Mouse (Mus musculus): ENCODE measurements around the gene Chd4. TPM values are rescaled to one million over a fixed set of nuclear protein-coding genes. Genes with fewer than 3 reads are reported as not detected.
A peak's percentile ranks its signal among the peaks of the same experiment; 100 is the strongest.

Chd4 gene
- polyA plus RNA-seq, 1 experiment from 2014 or later, result 53.5 TPM

GRCm38 (mm10) chr6:125168086-125168485 lies 72.3 kb downstream of the Chd4 start:
- no peak overlapping the region for H3K27ac ChIP-seq (ENCODE audit: low read length)
- TF ChIP-seq CTCF (IDR thresholded peaks at IDR 0.05) (no peak), EP300 (IDR thresholded peaks at IDR 0.05) (no peak)
- no peak for ATAC-seq
- H3K4me2 ChIP-seq (replicated peaks; ENCODE audit: low read depth, low read length), result no peak overlapping the region
- WGBS, result 87% methylated on average over 14 of the region's 14 CpGs
- no peaks in the 10 kb centered on the region; the same call in 1 of the 2 replicates for H3K36me3 ChIP-seq (ENCODE audit: insufficient read depth, low read length)
- no peaks in the 10 kb centered on the region for H3K9me3 ChIP-seq (ENCODE audit: low read length)
- H3K27me3 ChIP-seq (replicated peaks; ENCODE audit: insufficient read depth, low read length), result no peaks in the 10 kb centered on the region
- no peak for DNase-seq (ENCODE audit: low spot score)
- H3K4me3 ChIP-seq (ENCODE audit: low read depth, low read length), result no peak overlapping the region
- H3K4me1 ChIP-seq (ENCODE audit: insufficient read depth, low read depth, low read length), result peaks cover 7% of the 10 kb centered on the region; the same call in 1 of the 2 replicates
- no peak overlapping the region for H3K9ac ChIP-seq (replicated peaks; ENCODE audit: low read depth)

GRCm38 (mm10) chr6:125170194-125170593 lies 74.4 kb downstream of the Chd4 start:
- peak; percentile 60 for TF ChIP-seq CTCF (IDR thresholded peaks at IDR 0.05)
- 0 out of 2 replicates have a peak, but pooled peaks have one; percentile 8 for TF ChIP-seq EP300 (IDR thresholded peaks at IDR 0.05)
- DNase-seq (ENCODE audit: low spot score) (peak; percentile 79), ATAC-seq (peak; percentile 12)
- H3K27me3 ChIP-seq (replicated peaks; ENCODE audit: insufficient read depth, low read length), result no peaks in the 10 kb centered on the region
- no peak overlapping the region for H3K4me3 ChIP-seq (ENCODE audit: low read depth, low read length)
- no peaks in the 10 kb centered on the region for H3K9me3 ChIP-seq (ENCODE audit: low read length)
- no peaks in the 10 kb centered on the region for H3K4me1 ChIP-seq (ENCODE audit: insufficient read depth, low read depth, low read length)
- no peaks in the 10 kb centered on the region; the same call in 1 of the 2 replicates for H3K36me3 ChIP-seq (ENCODE audit: insufficient read depth, low read length)
- peak overlapping the region; percentile 43; the same call in 1 of the 2 replicates for H3K27ac ChIP-seq (ENCODE audit: low read length)
- H3K9ac ChIP-seq (replicated peaks; ENCODE audit: low read depth), result no peak overlapping the region
- 61% methylated on average over 6 of the region's 6 CpGs for WGBS
- no peak overlapping the region for H3K4me2 ChIP-seq (replicated peaks; ENCODE audit: low read depth, low read length)

GRCm38 (mm10) chr6:125172474-125172873 lies 76.7 kb downstream of the Chd4 start:
- TF ChIP-seq EP300 (IDR thresholded peaks at IDR 0.05), result no peak
- TF ChIP-seq CTCF (IDR thresholded peaks at IDR 0.05), result no peak
- Histone ChIP-seq H3K4me3 (ENCODE audit: low read depth, low read length) (no peak overlapping the region), H3K4me2 (replicated peaks; ENCODE audit: low read depth, low read length) (no peak overlapping the region), H3K36me3 (ENCODE audit: insufficient read depth, low read length) (peaks cover 7% of the 10 kb centered on the region; the same call in 1 of the 2 replicates), H3K4me1 (ENCODE audit: insufficient read depth, low read depth, low read length) (no peaks in the 10 kb centered on the region), H3K27me3 (replicated peaks; ENCODE audit: insufficient read depth, low read length) (no peaks in the 10 kb centered on the region), H3K9me3 (ENCODE audit: low read length) (no peaks in the 10 kb centered on the region), H3K27ac (ENCODE audit: low read length) (no peak overlapping the region), H3K9ac (replicated peaks; ENCODE audit: low read depth) (no peak overlapping the region)
- DNase-seq (ENCODE audit: low spot score), result no peak
- WGBS, result 40% methylated on average over 2 of the region's 2 CpGs
- ATAC-seq, result no peak

- no peak overlapping the region for H3K9ac ChIP-seq (replicated peaks; ENCODE audit: low read depth)
- no peak overlapping the region for H3K27ac ChIP-seq (ENCODE audit: low read length)
- no peak overlapping the region for H3K4me3 ChIP-seq (ENCODE audit: low read depth, low read length)
- ATAC-seq, result no peak
- H3K27me3 ChIP-seq (replicated peaks; ENCODE audit: insufficient read depth, low read length), result no peaks in the 10 kb centered on the region
- TF ChIP-seq CTCF (IDR thresholded peaks at IDR 0.05), result no peak
- no peak for TF ChIP-seq EP300 (IDR thresholded peaks at IDR 0.05)
- no peaks in the 10 kb centered on the region for H3K9me3 ChIP-seq (ENCODE audit: low read length)
- WGBS, result 82% methylated on average over 7 of the region's 7 CpGs
- no peak for DNase-seq (ENCODE audit: low spot score)
- no peak overlapping the region for H3K4me2 ChIP-seq (replicated peaks; ENCODE audit: low read depth, low read length)
- peaks cover 7% of the 10 kb centered on the region; the same call in 1 of the 2 replicates for H3K36me3 ChIP-seq (ENCODE audit: insufficient read depth, low read length)
- no peaks in the 10 kb centered on the region for H3K4me1 ChIP-seq (ENCODE audit: insufficient read depth, low read depth, low read length)
These were observed 77.5 kb downstream of the Chd4 start for GRCm38 (mm10) chr6:125173256-125173655.

GRCm38 (mm10) chr6:125175469-125175868 lies 79.7 kb downstream of the Chd4 start:
- H3K27me3 ChIP-seq (replicated peaks; ENCODE audit: insufficient read depth, low read length), result no peaks in the 10 kb centered on the region
- peaks cover 7% of the 10 kb centered on the region; the same call in 1 of the 2 replicates for H3K36me3 ChIP-seq (ENCODE audit: insufficient read depth, low read length)
- no peak overlapping the region for H3K27ac ChIP-seq (ENCODE audit: low read length)
- H3K4me2 ChIP-seq (replicated peaks; ENCODE audit: low read depth, low read length), result no peak overlapping the region
- ATAC-seq, result no peak
- H3K4me3 ChIP-seq (ENCODE audit: low read depth, low read length), result no peak overlapping the region
- no peaks in the 10 kb centered on the region for H3K4me1 ChIP-seq (ENCODE audit: insufficient read depth, low read depth, low read length)
- 88% methylated on average over 5 of the region's 5 CpGs for WGBS
- no peak overlapping the region for H3K9ac ChIP-seq (replicated peaks; ENCODE audit: low read depth)
- TF ChIP-seq EP300 (IDR thresholded peaks at IDR 0.05) (no peak), CTCF (IDR thresholded peaks at IDR 0.05) (no peak)
- DNase-seq (ENCODE audit: low spot score), result no peak
- no peaks in the 10 kb centered on the region for H3K9me3 ChIP-seq (ENCODE audit: low read length)

GRCm38 (mm10) chr6:125179601-125180000 lies 83.8 kb downstream of the Chd4 start:
- H3K4me1 ChIP-seq (ENCODE audit: insufficient read depth, low read depth, low read length), result no peaks in the 10 kb centered on the region
- H3K4me3 ChIP-seq (ENCODE audit: low read depth, low read length), result no peak overlapping the region
- no peak overlapping the region for H3K4me2 ChIP-seq (replicated peaks; ENCODE audit: low read depth, low read length)
- ATAC-seq, result no peak
- TF ChIP-seq CTCF (IDR thresholded peaks at IDR 0.05), result no peak
- 92% methylated on average over 7 of the region's 7 CpGs for WGBS
- peaks cover 7% of the 10 kb centered on the region; the same call in 1 of the 2 replicates for H3K36me3 ChIP-seq (ENCODE audit: insufficient read depth, low read length)
- H3K9ac ChIP-seq (replicated peaks; ENCODE audit: low read depth), result no peak overlapping the region
- no peaks in the 10 kb centered on the region for H3K9me3 ChIP-seq (ENCODE audit: low read length)
- H3K27ac ChIP-seq (ENCODE audit: low read length), result no peak overlapping the region
- H3K27me3 ChIP-seq (replicated peaks; ENCODE audit: insufficient read depth, low read length), result no peaks in the 10 kb centered on the region
- DNase-seq (ENCODE audit: low spot score), result no peak

Small RNAs within 50 kb of the gene (microRNA-seq; reads per million reads assigned to microRNA genes)
- not detected for gene Mir7045

Other genes with a start within 250 kb of the Chd4 start
- gene P3h3, start 238.2 kb upstream of the Chd4 start, polyA plus RNA-seq (2015; fragmentation: Nextera tagmentation; extraction: Ambion mirVana), result 8.4 and 9.3 TPM in 2 replicates
- 0.20 and 0.26 TPM in 2 replicates for gene Gpr162, start 232.0 kb upstream of the Chd4 start, polyA plus RNA-seq (2015; fragmentation: Nextera tagmentation; extraction: Ambion mirVana)
- 0.07 and 0.10 TPM in 2 replicates for gene Cd4, start 207.8 kb upstream of the Chd4 start, polyA plus RNA-seq (2015; fragmentation: Nextera tagmentation; extraction: Ambion mirVana)
- 2.3 TPM in 2 replicates for gene Lag3, start 184.3 kb upstream of the Chd4 start, polyA plus RNA-seq (2015; fragmentation: Nextera tagmentation; extraction: Ambion mirVana)
- 533 and 563 TPM in 2 replicates for gene Ptms, start 175.9 kb upstream of the Chd4 start, polyA plus RNA-seq (2015; fragmentation: Nextera tagmentation; extraction: Ambion mirVana)
- 289 and 300 TPM in 2 replicates for gene Mlf2, start 164.6 kb upstream of the Chd4 start, polyA plus RNA-seq (2015; fragmentation: Nextera tagmentation; extraction: Ambion mirVana)
- 112 and 118 TPM in 2 replicates for gene Cops7a, start 130.4 kb upstream of the Chd4 start, polyA plus RNA-seq (2015; fragmentation: Nextera tagmentation; extraction: Ambion mirVana)
- 0.29 and 0.35 TPM in 2 replicates for gene Pianp, start 99.3 kb upstream of the Chd4 start, polyA plus RNA-seq (2015; fragmentation: Nextera tagmentation; extraction: Ambion mirVana)
- gene Zfp384, start 86.8 kb upstream of the Chd4 start, polyA plus RNA-seq (2015; fragmentation: Nextera tagmentation; extraction: Ambion mirVana), result 8.6 and 9.9 TPM in 2 replicates
- gene Ing4, start 56.2 kb upstream of the Chd4 start, polyA plus RNA-seq (2015; fragmentation: Nextera tagmentation; extraction: Ambion mirVana), result 100 and 104 TPM in 2 replicates
- 4.1 and 4.4 TPM in 2 replicates for gene Acrbp, start 46.3 kb upstream of the Chd4 start, polyA plus RNA-seq (2015; fragmentation: Nextera tagmentation; extraction: Ambion mirVana)
- gene Lpar5, start 28.1 kb upstream of the Chd4 start, polyA plus RNA-seq (2015; fragmentation: Nextera tagmentation; extraction: Ambion mirVana), result 0.19 and 0.44 TPM in 2 replicates
- gene Nop2, start 35.9 kb downstream of the Chd4 start, polyA plus RNA-seq (2015; fragmentation: Nextera tagmentation; extraction: Ambion mirVana), result 16.9 and 17.7 TPM in 2 replicates
- 7.1 and 8.3 TPM in 2 replicates for gene Iffo1, start 49.3 kb downstream of the Chd4 start, polyA plus RNA-seq (2015; fragmentation: Nextera tagmentation; extraction: Ambion mirVana)
- gene Gapdh, start 70.5 kb downstream of the Chd4 start, polyA plus RNA-seq (2015; fragmentation: Nextera tagmentation; extraction: Ambion mirVana), result 381 and 429 TPM in 2 replicates
- gene Ncapd2, start 95.7 kb downstream of the Chd4 start, polyA plus RNA-seq (2015; fragmentation: Nextera tagmentation; extraction: Ambion mirVana), result 5.9 and 7.9 TPM in 2 replicates
- gene Mrpl51, start 95.8 kb downstream of the Chd4 start, polyA plus RNA-seq (2015; fragmentation: Nextera tagmentation; extraction: Ambion mirVana), result 151 and 154 TPM in 2 replicates
- gene Vamp1, start 119.6 kb downstream of the Chd4 start, polyA plus RNA-seq (2015; fragmentation: Nextera tagmentation; extraction: Ambion mirVana), result 3.0 and 3.5 TPM in 2 replicates
- 14.2 and 16.9 TPM in 2 replicates for gene Tapbpl, start 135.9 kb downstream of the Chd4 start, polyA plus RNA-seq (2015; fragmentation: Nextera tagmentation; extraction: Ambion mirVana)
- gene Cd27, start 141.0 kb downstream of the Chd4 start, polyA plus RNA-seq (2015; fragmentation: Nextera tagmentation; extraction: Ambion mirVana), result 2.4 and 3.0 TPM in 2 replicates
- gene Tuba3a, start 190.1 kb downstream of the Chd4 start, polyA plus RNA-seq (2015; fragmentation: Nextera tagmentation; extraction: Ambion mirVana), result not detected in 2 replicates
- 96.7 and 100 TPM in 2 replicates for gene Ltbr, start 217.9 kb downstream of the Chd4 start, polyA plus RNA-seq (2015; fragmentation: Nextera tagmentation; extraction: Ambion mirVana)
- 106 and 123 TPM in 2 replicates for gene Scnn1a, start 224.7 kb downstream of the Chd4 start, polyA plus RNA-seq (2015; fragmentation: Nextera tagmentation; extraction: Ambion mirVana)

All from lung, postnatal 0 days (tissue).